Mouse (Mus musculus) G1E-ER4 (cell line): ENCODE measurements around the gene Tas2r134. TPM values are rescaled to one million over a fixed set of nuclear protein-coding genes. Genes with fewer than 3 reads are reported as not detected.

Experiments
- GATA1 ChIP-seq: IDR thresholded peaks from one replicate; pipeline ENCODE4 v1.8.0; 2012; ENCODE audit warnings: low read length, inconsistent platforms
- polyA plus RNA-seq: library from polyadenylated mRNA; stranded (reverse); fragments of >175 nt; gene quantifications from 2 replicates; pipeline ENCODE4 v1.2.3, GENCODE M21; 2012

Tas2r134 gene
- not detected in 2 replicates for polyA plus RNA-seq

DNA sequence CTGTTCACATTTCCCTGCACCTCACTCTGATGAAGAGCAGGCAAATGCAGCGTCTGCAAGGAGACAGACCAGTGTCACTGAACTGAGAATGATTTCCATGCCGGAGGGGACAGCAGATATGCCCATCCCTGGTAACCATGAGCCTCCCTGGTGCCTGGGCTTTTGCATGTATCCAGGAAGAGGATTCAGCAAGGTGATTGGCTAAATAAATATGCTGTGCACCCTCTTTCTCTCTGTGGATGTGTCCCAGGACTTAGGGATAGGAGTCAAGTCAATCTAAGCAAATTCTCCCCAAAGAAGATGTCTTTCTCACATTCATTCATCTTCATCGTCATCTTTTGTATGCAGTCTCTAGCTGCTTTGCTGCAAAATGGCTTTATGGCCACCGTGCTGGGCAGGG, at the start of gene Tas2r134:
Tas2r134 (plus strand) TSS at position 301 of the 400 bp plus-strand sequence.
- TF ChIP-seq GATA1: no peak

GRCm38 (mm10) chr2:51579767-51580166, 47.5 kb upstream of the Tas2r134 start:
- no peak for TF ChIP-seq GATA1

GRCm38 (mm10) chr2:51584050-51585046, 43.0 kb upstream of the Tas2r134 start:
- TF ChIP-seq GATA1: no peak

DNA sequence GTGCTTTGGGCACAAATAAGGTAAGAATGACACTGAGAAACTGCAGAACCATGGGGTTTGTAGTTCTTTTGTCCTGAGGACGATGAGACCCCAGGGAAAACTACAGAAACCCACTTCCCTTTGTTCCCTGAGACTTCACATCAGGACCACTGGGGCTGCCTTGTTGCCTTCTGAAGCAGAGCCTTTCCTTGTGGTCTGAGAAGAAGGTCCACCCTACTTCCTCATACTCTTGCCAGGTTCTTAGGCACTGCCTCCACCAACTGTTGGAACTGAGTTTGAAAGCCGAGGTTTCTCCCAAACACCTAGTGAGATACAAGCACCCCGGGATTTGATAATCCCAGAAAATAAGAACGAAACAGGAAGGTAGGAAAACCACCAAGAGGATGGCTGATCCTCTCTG, 39.0 kb upstream of the Tas2r134 start:
- no peak for TF ChIP-seq GATA1

DNA sequence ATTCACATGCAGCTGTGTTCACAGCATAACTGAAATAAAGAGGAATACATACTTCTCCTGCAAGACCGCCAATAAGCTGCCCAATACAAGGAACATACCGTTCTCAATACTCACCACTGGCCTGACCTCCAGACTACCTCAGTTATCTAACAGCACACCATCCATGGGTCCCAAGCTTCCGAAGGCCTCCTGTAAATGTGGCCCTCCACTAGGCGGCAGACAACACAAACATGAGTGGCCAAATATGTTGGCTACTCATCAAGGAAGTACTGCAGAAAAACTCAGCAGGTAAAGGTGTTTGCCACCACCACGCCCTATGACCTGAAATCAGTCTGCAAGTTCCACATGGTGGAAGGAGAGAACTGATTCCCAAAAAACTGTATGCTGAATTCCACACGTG, 38.4 kb upstream of the Tas2r134 start:
- TF ChIP-seq GATA1: no peak

- no peak for TF ChIP-seq GATA1
These were observed 37.7 kb upstream of the Tas2r134 start for GRCm38 (mm10) chr2:51589627-51590026.

- TF ChIP-seq GATA1: no peak
These were observed 37.0 kb upstream of the Tas2r134 start for GRCm38 (mm10) chr2:51590308-51590707.

DNA sequence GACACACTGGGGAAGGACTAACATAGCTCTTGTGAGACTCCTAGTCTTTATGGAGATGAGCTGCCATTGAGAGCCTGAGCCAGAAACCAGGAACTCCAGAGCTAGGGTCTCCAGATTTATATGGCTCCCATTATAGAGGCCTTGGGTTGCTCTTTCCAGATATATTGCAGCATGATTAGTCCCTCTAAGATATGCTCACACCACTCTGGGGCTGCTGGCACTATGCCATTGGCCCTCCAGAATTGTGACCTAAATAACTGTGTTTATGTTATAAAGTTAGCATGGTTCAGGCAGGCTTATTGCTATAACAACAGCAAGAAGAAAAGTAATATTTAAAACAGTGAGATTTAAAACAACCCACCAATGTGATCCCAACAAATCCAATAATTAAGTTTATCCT, 35.2 kb upstream of the Tas2r134 start:
- TF ChIP-seq GATA1: no peak

DNA sequence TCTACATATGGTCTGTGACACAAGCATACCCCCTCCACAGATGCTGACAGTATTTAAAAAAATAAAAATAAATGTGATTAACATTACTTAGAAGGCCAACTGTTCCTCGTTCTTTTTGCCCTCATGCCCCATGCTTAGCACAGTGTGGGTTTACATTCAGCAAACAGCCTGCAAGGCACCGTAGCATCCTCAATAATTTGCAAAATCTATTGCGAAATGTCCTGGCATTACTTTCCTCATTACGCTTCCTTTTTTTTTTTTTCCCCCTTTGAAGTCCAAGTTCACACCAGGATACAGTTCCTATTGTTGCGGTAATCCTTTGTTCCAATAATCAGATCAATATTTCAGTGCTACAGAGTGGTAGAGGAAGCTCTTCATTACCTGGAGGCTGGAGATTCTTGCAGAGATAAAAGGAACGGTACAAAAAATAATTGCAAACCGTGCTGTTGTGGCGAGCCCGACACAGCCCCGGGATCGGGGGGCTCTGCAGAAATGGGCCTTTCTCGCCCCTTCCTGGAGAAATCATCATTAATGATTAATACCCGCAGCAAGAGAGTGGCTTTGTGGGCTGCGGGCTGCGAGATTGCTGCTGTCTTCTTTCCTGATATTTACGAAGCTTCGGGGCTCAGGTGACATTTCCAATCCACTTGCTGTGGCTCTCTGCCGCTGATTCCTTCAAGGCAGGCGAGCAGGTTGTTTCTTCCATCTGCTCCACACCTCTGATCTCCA, 27.7 kb upstream of the Tas2r134 start:
- TF ChIP-seq GATA1: no peak

DNA sequence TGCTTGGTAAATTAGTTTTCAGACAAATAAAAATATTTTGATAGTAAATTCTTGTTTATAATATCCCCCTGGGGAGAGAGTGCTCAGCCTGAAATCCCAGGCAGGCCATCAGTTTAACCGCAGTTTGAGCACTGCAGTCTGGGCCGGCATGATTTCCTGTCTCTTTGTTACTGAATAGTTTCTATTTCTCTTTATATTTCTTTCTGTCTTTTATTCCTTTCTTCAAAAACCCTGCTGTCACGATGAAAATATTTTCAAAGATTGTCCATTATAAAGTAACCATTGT, 27.2 kb upstream of the Tas2r134 start:
- TF ChIP-seq GATA1: no peak

- TF ChIP-seq GATA1: no peak
These were observed 26.4 kb upstream of the Tas2r134 start for GRCm38 (mm10) chr2:51600873-51601272.

DNA sequence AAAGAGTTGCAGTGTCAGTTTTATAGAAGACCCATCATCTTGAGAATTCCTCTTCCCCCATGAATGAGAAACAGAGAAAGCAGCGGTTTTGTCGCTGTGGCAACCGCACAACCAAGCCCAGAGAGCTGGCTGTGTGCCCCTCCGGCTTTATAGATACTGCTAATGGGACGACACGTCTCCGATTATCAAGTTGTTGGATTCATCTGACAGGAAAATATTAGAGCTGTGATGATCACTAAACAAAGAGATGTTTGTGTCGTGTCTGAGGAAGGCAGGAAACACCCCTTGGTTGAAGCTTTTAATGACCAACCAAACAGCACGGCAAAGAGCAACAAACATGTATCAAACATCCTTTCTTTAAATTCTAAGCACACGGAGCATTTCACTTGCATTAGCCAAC, 17.0 kb upstream of the Tas2r134 start:
- TF ChIP-seq GATA1: no peak

DNA sequence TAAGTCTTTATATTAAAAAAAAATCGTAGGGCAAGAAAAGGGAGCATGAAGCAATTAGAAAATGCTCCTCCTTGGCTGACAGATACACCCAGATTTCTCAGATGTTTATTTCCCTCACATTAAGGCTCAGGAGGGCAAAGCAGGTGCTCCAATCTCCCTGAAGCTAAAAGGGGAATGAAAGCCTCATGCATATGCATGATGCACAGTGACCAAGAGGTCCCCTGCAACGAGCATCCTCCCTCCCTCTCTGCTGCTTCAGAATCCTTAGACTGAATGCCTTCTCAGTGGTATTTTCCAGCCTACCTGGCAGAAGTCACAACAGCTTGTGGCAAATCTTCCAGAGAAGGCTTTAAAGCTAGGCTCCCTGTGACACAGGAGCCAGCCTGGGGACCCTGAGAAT, 16.4 kb upstream of the Tas2r134 start:
- no peak for TF ChIP-seq GATA1

GRCm38 (mm10) chr2:51613716-51614115, 13.6 kb upstream of the Tas2r134 start:
- TF ChIP-seq GATA1: no peak

- no peak for TF ChIP-seq GATA1
These were observed 5.4 kb upstream of the Tas2r134 start for GRCm38 (mm10) chr2:51621931-51622330.

- no peak for TF ChIP-seq GATA1
These were observed 1.3 kb upstream of the Tas2r134 start for GRCm38 (mm10) chr2:51626007-51626406.

DNA sequence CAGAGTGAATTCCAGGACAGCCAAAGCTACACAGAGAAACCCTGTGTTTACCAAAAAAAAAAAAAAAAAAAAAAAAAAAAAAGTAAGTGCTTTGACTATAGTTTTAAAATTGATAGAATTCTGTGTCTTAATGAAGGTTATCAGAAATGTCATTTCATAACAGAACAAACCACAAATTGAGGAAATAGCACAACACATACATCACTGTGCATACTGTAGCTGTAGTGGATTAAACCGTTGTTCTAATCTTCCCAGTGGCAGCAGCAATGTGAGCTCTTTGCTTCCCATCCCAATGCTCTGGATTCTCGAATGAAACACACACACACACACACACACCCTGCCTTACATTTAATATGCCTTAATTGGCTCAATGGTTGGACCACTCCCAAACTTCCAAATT, 4.1 kb downstream of the Tas2r134 start:
- no peak for TF ChIP-seq GATA1

GRCm38 (mm10) chr2:51637681-51638080, 10.4 kb downstream of the Tas2r134 start:
- TF ChIP-seq GATA1: no peak
